Mouse (Mus musculus) liver, adult (tissue): ENCODE data around the gene Fabp3.

Source experiments
- GATA4 ChIP-seq: IDR thresholded peaks from 2 replicates; pipeline ENCODE4 v1.6.1; 2014; ENCODE audit warnings: mild to moderate bottlenecking, low read length; ENCODE audit not compliant: insufficient replicate concordance

The Fabp3 gene

DNA sequence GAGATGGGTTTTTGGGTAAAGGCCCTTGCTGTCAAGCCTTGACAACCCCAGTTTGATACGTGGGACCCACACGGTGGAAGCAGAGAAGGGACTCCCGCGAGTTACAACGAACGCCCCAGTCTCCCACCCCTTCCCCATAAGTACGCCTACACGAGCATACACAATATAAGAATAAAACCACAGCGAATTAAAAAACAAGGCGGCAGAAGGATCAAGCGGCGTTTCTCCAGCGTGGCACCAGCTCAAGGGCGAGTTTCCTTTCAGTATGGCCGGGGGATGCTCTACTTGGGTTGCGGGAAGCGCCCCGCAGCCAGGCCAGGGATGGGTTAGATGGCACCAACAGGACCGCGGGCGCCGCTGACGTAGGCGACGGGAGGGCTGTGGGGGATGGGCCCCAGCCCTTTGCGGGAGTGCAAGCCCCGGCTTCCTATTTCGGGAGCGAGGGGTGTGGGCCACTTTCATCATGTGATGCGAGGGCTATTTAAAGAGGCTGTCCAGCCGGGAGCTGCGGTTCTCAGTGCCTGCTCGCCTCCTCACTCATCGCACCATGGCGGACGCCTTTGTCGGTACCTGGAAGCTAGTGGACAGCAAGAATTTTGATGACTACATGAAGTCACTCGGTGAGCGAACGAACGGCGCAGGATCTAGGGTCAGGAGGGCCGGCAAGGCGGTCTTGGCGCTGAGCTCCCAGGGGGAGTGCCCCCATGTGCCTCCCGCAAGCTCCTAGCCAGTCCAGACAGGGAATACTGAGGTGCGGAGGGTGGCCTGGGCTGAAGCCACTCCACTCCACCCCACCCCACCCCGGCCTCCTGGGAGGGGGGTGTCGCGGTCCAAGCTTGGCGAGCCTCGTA lies at the start of gene Fabp3, which contains the start of gene Gm10570:
Fabp3 (plus strand) TSS at position 365 of the 851 bp plus-strand sequence.
Gm10570 (minus strand) TSS at position 444 of the 851 bp plus-strand sequence.
- no peak for TF ChIP-seq GATA4

DNA sequence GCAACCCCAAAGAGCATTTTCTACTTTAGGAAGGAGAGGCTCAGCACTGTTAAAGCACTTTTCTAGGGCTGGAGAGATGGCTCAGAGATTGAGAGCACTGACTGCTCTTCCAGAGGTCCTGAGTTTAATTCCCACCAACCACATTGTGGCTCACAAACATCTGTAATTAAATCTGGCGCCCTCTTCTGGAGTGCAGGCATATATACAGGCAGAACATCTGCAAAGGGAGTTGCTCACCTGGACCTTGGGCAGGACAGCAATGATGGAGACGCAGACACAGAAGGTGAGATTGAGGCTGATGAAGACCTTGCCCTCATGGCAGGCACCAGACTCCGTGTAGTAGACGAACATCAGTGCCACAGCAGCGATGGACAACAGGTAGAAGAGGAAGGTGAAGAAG lies 48.0 kb upstream of the Fabp3 start:
- TF ChIP-seq GATA4 = no peak

DNA sequence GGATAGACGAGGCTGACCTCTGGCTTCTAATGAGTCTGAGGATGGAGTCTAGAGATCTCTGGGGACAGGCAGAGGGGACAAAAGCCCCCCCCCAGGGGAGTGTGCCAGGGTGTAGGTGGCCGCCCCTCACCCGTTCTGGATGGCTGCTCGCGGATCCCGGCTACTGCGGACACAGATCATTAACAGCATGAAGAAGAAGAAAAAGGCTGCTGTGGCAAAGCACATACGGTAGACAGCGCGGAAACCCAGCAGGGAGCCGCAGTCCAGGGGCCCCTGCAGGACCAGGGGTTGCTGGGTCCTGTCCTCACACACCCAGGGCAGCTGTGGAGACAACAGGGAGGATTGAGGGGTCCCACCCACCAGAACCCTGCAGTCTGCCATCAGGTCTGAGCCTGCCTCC lies 44.3 kb upstream of the Fabp3 start:
- no peak for TF ChIP-seq GATA4

DNA sequence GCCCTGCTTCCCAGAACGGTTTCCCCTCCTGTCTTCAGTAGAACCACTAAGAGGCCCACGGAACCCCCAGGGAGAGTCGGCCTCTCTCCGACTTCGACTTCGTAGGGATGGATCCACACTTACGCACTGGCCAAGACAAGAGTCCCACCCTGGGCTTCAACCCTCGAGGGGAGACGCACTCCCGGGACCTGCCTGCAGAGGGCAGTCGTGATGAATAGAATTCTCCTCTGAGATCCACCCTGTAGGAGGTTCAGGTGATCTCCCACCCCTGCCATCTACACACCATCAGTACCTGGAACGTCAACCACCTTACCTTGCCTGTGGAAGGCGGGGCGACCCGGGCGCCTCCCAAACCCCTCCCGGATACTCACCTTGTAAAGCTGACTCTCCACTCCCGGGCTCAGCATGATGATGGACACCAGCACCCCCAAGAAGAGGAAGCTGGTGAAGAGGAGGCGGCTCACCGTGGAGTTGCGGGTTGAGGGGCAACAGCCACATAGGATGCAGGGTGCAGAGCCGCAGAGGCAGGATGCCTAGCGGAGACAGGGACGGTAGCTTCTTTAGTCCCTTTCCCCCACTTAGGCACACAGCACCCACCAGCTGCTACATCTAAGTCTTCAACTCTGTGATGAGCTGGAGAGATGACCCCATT lies 43.6 kb upstream of the Fabp3 start:
- no peak for TF ChIP-seq GATA4

DNA sequence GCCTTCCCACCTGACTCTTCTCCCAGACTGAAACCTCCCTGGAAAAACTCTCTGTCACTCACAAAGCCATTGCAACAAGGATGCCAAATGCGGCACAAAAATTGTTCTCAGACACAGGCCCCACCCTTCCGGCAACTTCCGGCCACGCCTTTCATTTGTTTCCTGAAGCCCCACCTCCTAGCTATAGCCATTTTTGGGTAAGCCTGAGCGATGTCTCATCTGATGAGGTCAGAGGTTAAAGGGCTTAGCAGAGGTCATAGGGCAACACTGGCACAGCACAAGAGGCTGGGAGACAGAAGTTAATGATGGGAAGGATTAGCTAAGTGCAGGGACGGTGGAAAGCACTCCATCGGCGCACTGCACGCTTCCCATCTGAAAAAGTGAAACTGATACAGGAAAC lies 41.8 kb upstream of the Fabp3 start:
- no peak for TF ChIP-seq GATA4

DNA sequence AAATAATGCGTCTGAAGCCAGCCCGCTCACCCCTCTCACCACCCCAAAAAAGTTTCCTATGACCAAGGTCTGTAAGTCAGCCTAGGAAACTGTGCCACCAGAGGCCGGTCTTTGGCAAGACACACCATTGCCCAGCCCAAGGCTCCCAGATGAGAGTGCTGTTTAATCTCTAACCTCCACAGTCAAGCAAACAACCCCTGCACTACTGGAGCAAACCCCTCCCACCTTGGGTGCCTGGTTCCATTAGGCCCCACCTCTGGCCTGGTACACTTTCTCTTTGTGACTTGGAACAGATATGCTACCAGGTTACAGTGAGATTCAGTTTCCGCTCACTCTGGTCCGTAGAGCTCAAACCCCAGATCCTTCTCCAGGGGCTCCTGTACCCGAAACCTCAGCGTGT lies 41.3 kb upstream of the Fabp3 start:
- no peak for TF ChIP-seq GATA4

DNA sequence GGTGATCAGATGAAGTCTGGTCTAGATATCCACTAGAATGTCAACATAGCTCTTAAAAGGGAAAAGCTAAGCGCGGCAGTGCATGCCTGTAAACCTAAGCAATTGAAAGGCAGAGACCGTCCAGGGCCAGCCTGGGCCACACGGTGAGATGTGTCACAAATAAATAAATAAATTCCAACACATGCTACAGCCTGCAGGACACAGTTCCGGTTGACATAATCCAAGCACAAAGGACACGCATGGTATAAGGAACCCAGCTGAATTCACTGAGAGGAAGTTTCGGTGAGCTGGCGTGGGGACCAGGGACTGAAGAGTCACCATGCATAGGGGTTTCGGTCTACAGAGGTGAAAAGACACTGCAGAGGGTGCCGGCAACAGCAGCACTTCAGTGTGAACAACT lies 39.7 kb upstream of the Fabp3 start:
- no peak for TF ChIP-seq GATA4

DNA sequence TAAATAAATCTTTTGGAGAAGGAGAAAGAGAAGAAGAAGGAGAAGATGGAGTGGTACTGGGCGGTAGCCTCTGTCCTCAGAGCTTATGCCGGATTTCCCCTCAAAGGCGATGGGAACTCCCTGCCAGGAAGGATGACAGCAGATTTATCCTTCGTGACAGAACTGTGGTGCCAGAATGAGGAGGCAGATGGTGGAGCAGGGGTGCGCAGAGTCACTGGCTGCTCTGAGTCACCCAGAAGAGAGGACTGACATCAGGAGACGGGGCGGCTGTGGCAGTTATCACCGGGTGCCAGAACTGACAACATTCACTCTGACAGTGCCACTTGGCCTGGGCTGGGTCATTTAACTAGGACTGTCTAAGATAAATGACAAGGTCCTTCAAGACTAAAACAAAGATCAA lies 38.3 kb upstream of the Fabp3 start:
- no peak for TF ChIP-seq GATA4

DNA sequence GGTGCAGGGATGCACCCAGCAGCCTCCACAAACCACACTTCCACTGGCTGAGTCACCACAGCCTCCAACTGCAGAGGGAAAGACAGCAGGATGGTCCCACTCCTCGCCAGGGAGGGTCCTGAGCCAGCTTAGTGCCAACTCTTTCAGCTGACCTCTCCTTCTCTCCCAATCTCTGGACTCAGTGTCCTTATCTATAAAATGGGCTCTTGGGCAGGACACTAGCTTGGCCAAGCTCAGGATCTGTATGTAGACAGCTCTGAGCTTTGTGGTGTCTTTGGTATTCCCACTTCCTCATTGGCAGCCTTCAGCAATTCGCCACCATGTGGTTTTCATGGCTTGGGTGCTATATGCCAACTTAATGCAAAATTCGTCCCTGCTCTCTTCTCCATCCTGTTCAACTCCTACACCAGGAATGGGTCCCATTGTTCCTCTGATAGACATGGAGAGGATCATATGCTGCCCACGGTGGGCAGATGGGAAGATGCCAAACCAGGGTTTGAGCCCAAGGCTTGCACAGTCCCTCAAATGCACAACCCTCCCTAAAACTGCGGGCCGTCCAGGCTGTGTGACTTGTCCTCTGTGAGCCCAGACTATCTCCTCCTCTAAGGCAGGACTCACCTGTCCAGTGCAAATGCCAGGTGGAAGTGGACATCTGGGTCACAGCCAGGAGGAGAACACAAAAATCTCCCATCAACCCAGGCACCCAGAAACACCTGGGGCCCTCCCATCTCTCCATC lies 37.6 kb upstream of the Fabp3 start:
- TF ChIP-seq GATA4 = no peak

DNA sequence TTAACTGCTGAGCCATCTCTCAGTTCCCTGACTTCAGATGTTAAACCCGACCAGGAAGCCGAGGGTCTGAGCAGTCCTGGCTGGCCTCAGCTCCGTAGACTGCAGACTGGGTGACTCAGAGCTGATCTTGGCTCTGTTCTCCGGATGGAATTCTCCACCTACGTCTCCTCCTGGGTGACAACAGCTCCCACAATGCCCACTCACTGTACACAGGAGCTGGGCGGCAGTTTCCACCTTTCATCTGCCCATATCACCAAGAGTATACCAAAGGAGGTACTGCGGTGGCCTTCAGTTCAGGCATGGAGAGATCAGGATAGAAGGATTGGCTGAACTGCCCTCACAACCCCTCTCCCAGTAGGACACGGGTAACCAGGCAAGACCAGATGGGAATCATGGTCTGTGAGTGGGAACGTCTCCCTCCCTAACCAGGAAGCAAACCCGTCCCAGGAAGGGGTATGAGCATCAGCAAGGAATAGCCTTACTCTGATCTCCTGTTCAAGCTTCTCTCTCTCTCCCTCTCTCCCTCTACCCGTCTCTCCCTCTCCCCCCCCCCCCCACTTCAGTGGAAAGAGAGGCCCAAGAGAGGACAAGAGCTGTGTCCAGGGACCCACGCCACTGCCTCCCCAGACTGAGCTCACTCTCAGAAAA lies 34.6 kb upstream of the Fabp3 start:
- TF ChIP-seq GATA4 = no peak

DNA sequence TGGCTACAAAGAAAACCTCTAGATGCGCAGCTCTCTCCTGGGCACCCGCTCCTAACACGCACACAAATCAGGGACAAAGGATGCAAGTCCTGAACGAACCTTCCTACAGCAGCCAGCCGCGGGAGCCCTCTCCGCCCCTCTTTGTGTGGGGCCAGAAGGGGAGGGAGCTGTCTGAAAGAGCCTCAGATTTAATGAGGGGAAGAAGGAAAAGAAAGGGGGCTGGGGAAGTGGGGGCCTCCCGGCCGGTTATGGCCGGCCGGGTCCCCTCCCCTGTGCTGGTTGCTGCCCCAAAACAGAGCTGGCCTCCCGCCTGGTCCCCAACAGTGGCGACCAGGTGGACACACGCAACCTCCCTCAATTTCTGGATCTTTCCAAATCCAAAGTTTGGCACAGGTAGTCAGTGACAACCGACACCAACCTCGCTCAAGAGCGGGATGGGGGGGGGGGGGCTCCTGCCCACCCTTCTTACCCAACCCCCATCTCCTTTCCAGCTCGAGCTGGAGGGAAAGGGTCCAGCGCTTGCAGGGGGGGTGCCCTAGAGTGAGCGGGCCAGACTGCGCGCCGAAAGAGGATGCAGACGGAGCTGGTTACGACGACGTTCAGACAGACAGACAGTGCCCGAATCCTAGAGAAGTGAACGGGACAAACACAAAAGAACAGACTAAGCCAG lies 33.9 kb upstream of the Fabp3 start:
- no peak for TF ChIP-seq GATA4

DNA sequence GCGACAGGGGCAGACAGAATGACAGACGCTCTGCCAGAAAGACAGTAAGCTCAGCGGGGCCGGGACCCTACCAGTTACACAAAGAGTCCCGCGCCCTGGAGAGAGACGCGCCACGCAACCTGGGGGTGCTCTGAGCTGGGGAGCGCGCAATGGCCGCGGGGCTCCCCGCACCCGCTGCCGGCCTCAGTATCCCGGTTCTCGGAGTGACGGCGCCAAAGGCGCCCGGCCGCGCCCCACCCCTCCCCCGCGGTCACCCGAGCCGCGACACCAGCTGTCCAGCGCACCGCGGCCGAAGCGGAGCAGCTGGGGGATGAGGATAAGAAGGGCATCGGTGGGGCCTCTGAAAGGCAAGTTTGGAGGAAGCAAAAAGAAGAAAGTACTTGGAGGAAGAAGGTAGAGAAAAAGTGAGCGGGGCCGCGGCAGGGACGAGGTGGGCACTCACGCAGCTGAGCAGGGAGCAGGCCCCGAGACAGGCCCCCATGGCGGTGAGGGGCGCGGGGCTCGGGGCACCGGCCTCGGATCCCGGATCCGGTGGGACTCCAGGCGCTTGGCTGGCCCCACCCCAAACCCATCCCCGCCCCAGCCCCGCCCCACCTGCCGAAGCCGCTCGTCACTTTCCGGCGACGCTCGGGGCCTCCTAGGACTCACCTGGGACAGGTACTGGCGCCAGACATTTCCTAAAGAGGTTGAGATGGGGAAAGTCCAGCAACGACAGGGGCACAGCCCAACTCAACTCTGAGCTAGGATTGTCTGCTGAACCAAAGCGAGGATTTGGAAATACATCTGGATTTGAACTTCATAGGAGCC lies 33.2 kb upstream of the Fabp3 start:
- TF ChIP-seq GATA4 = no peak

DNA sequence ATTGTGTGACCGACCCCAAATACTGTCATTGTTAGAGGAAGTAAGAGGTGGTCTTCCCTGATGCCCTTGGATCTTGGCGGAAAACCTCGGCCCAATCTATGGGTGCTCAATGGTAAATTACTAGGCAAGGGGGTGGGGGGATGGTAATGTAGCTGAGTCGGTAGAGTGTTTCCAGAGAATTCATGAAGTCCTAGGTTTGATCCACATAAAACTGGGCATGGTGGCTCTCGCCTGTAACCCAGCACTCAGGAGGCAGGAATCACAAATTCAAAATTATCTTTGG lies 32.6 kb upstream of the Fabp3 start:
- no peak for TF ChIP-seq GATA4

DNA sequence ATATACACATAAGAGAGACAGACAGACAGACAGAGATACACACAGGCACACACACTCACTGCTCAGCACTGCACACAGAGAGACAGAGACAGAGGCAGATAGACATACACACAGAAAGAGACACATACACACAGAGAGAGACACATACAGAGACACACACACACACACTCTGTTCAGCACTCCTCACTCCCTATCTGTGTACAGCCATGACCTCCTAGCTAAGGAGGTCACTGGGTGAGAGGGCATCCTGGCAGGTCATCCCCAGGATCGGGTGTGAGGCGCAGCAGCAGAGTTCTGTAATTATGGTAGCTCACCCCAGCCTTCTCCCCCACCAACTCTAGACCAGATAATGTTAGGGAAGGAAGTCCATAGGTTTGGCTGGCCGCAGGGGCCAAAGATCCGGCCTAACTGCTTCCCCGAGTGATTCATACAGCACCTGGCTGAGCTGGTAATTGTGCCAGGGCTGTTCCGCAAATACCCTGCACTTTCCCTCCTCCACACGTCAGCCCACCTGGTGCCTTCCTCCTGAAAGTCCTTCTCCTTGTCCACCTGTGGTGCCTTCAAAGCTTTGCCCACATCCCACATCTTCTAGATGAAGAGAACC lies 31.7 kb upstream of the Fabp3 start:
- no peak for TF ChIP-seq GATA4
